Mouse (Mus musculus) liver, postnatal 0 days (tissue): ENCODE measurements around the gene Cysrt1.

Experiments
- CTCF ChIP-seq: sonication (generic); IDR thresholded peaks from 2 replicates; pipeline ENCODE4 v1.5.1; 2016; ENCODE audit warnings: antibody characterized with exemption, low read depth
- EP300 ChIP-seq: IDR thresholded peaks from 2 replicates; pipeline ENCODE4 v1.6.1; 2016; ENCODE audit warnings: antibody characterized with exemption, low read depth, mild to moderate bottlenecking

GRCm38 (mm10) chr2:25218445-25218844 is 23.8 kb downstream of the Cysrt1 start, which contains the start of gene Fam166a:
- TF ChIP-seq CTCF (no peak), EP300 (no peak)
